Mouse (Mus musculus) lung, postnatal 0 days (tissue): Measurements from ENCODE around the gene Tmco5b. TPM values are rescaled to one million over a fixed set of nuclear protein-coding genes. Genes with fewer than 3 reads are reported as not detected.

Experiments used
- ATAC-seq: fragments of 200-750 bp; cut with Nextera tagmentation; 2 replicates; pipeline ENCODE4 v1.8.0; 2017; ENCODE audit warnings: moderate library complexity
- DNase-seq: peaks from one replicate; pipeline ENCODE4 v3.0.0-alpha.2; 2016; ENCODE audit warnings: low spot score
- H3K27ac ChIP-seq: fragments of 300-500 bp; sonication (generic); 2 replicates; pipeline ENCODE4 v1.5.1; 2014; ENCODE audit warnings: antibody characterized with exemption, mild to moderate bottlenecking, low read length, mixed read lengths
- H3K27me3 ChIP-seq: fragments of 300-500 bp; sonication (generic); replicated peaks from 2 replicates; pipeline ENCODE4 v1.6.1; 2014; ENCODE audit warnings: low read length, mixed read lengths; ENCODE audit not compliant: insufficient read depth
- H3K36me3 ChIP-seq: fragments of 300-500 bp; sonication (generic); 2 replicates; pipeline ENCODE4 v1.6.1; 2014; ENCODE audit warnings: low read length, mixed read lengths; ENCODE audit not compliant: insufficient read depth
- H3K4me1 ChIP-seq: fragments of 300-500 bp; sonication (generic); 2 replicates; pipeline ENCODE4 v1.6.1; 2014; ENCODE audit warnings: antibody characterized with exemption, low read depth, low read length, mixed read lengths; ENCODE audit not compliant: insufficient read depth
- H3K4me2 ChIP-seq: fragments of 300-500 bp; sonication (generic); replicated peaks from 2 replicates; pipeline ENCODE4 v1.6.1; 2014; ENCODE audit warnings: low read depth, mild to moderate bottlenecking, low read length, moderate library complexity, mixed read lengths
- H3K4me3 ChIP-seq: fragments of 300-500 bp; sonication (generic); 2 replicates; pipeline ENCODE4 v1.5.1; 2014; ENCODE audit warnings: low read depth, low read length
- H3K9ac ChIP-seq: fragments of 300-500 bp; sonication (generic); replicated peaks from 2 replicates; pipeline ENCODE4 v1.6.1; 2014; ENCODE audit warnings: low read depth, mild to moderate bottlenecking
- H3K9me3 ChIP-seq: fragments of 300-500 bp; sonication (generic); 2 replicates; pipeline ENCODE4 v1.6.1; 2016; ENCODE audit warnings: low read length, mixed read lengths
- CTCF ChIP-seq: IDR thresholded peaks from 2 replicates; pipeline ENCODE4 v1.5.1; 2016; ENCODE audit warnings: antibody characterized with exemption, mild to moderate bottlenecking
- EP300 ChIP-seq: IDR thresholded peaks from 2 replicates; pipeline ENCODE4 v1.6.1; 2016; ENCODE audit warnings: antibody characterized with exemption, mild to moderate bottlenecking, control low read depth
- WGBS: fragments of 180-500 bp; shearing (Covaris S2); extraction: QIAGEN DNeasy Blood & Tissue Kit; methylation state at CpG from one replicate; pipeline ENCODE4 v1.1.7; 2014; 5-methylcytosine and 5-hydroxymethylcytosine counted together
- polyA plus RNA-seq: library from polyadenylated mRNA; unstranded; fragments of >200 nt; fragmentation: Nextera tagmentation; extraction: Ambion mirVana; gene quantifications from 2 replicates; pipeline ENCODE4 v1.2.1, GENCODE M21; 2015

Gene Tmco5b
- polyA plus RNA-seq, 1 experiment from 2014 or later, result not detected

- no peak overlapping the region for H3K4me2 ChIP-seq
- no peak overlapping the region for H3K9ac ChIP-seq
- 75% methylated on average over 3 of the region's 3 CpGs for WGBS
- H3K36me3 ChIP-seq, result no peaks in the 10 kb centered on the region
- H3K4me1 ChIP-seq, result no peaks in the 10 kb centered on the region
- no peaks in the 10 kb centered on the region for H3K9me3 ChIP-seq
- no peak for TF ChIP-seq EP300
- TF ChIP-seq CTCF, result no peak
- no peak for ATAC-seq
- DNase-seq, result no peak
- no peak overlapping the region for H3K27ac ChIP-seq
- H3K4me3 ChIP-seq, result no peak overlapping the region
- H3K27me3 ChIP-seq, result no peaks in the 10 kb centered on the region
Measured at GRCm38 (mm10) chr2:113311211-113311610, 25.7 kb downstream of the Tmco5b start.

- TF ChIP-seq CTCF (no peak), EP300 (no peak)
- H3K4me1 ChIP-seq, result no peaks in the 10 kb centered on the region
- DNase-seq, result no peak
- no peak overlapping the region for H3K27ac ChIP-seq
- H3K27me3 ChIP-seq, result 0 out of 2 replicates have a peak, but pooled peaks cover 4% of the 10 kb centered on the region
- WGBS, result 36% methylated on average over 7 of the region's 7 CpGs
- no peaks in the 10 kb centered on the region for H3K9me3 ChIP-seq
- no peak overlapping the region for H3K4me3 ChIP-seq
- H3K9ac ChIP-seq, result no peak overlapping the region
- H3K4me2 ChIP-seq, result no peak overlapping the region
- ATAC-seq, result no peak
- H3K36me3 ChIP-seq, result no peaks in the 10 kb centered on the region
Measured at GRCm38 (mm10) chr2:113323016-113323415, 37.5 kb downstream of the Tmco5b start.

GRCm38 (mm10) chr2:113333799-113334541, 48.4 kb downstream of the Tmco5b start:
- Histone ChIP-seq H3K9ac (no peak overlapping the region), H3K4me2 (no peak overlapping the region), H3K36me3 (no peaks in the 10 kb centered on the region), H3K4me3 (no peak overlapping the region), H3K27me3 (no peaks in the 10 kb centered on the region), H3K9me3 (no peaks in the 10 kb centered on the region), H3K27ac (no peak overlapping the region), H3K4me1 (no peaks in the 10 kb centered on the region)
- ATAC-seq (no peak), DNase-seq (no peak)
- 41% methylated on average over 9 of the region's 9 CpGs for whole genome bisulfite sequencing
- TF ChIP-seq EP300, result no peak
- no peak for TF ChIP-seq CTCF

- Histone ChIP-seq H3K27me3 (no peaks in the 10 kb centered on the region), H3K4me1 (no peaks in the 10 kb centered on the region), H3K4me2 (no peak overlapping the region), H3K36me3 (no peaks in the 10 kb centered on the region), H3K27ac (no peak overlapping the region), H3K4me3 (no peak overlapping the region), H3K9ac (no peak overlapping the region), H3K9me3 (no peaks in the 10 kb centered on the region)
- TF ChIP-seq CTCF, result no peak
- no peak for TF ChIP-seq EP300
- 83% methylated on average over 3 of the region's 3 CpGs for WGBS
- DNase-seq, result no peak
- ATAC-seq, result no peak
Measured at GRCm38 (mm10) chr2:113335561-113336294, 50.2 kb downstream of the Tmco5b start.

- ATAC-seq (no peak), DNase-seq (no peak)
- Histone ChIP-seq H3K4me1 (no peaks in the 10 kb centered on the region), H3K36me3 (no peaks in the 10 kb centered on the region), H3K9ac (no peak overlapping the region), H3K27ac (no peak overlapping the region), H3K27me3 (no peaks in the 10 kb centered on the region), H3K9me3 (no peaks in the 10 kb centered on the region), H3K4me3 (no peak overlapping the region), H3K4me2 (no peak overlapping the region)
- no peak for TF ChIP-seq EP300
- TF ChIP-seq CTCF, result no peak
- WGBS, result 84% methylated on average over 2 of the region's 2 CpGs
Measured at GRCm38 (mm10) chr2:113344536-113344935, 59.0 kb downstream of the Tmco5b start.

Other genes starting within 250 kb of the Tmco5b start
- 0.57 and 0.80 TPM in 2 replicates for gene Ryr3, start 68.6 kb upstream of the Tmco5b start, polyA plus RNA-seq
- gene Fmn1, start 42.0 kb downstream of the Tmco5b start, polyA plus RNA-seq, result 1.0 and 1.2 TPM in 2 replicates